Mouse (Mus musculus): ENCODE measurements around the gene Aqp6. TPM values are rescaled to one million over a fixed set of nuclear protein-coding genes. Genes with fewer than 3 reads are reported as not detected.

The Aqp6 gene
- polyA plus RNA-seq, 1 experiment from 2014 or later: not detected

DNA sequence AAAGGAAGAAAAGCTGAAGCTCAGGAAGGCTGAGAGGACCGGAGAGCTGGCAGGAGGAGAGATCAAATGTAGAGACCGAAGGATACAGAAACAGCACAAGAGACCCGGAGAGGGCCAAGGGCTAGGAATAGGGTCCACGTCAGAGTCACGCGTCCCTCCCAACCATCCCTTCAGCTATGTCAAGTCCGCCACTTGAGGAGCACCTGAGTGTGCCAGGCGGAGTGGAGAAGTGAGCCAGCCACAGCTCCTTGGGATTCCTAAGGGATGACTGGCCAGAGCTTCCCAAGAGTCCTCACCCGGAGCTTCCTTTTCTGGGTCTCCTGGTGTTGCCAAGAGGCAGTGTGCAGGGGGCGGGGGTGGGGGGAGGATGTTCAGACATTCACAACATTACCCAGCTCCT, 6.2 kb upstream of the Aqp6 start:
- Histone ChIP-seq H3K27me3 (replicated peaks; ENCODE audit: insufficient read depth, low read length) (peaks cover 30% of the 10 kb centered on the region; the same call in 1 of the 2 replicates), H3K9me3 (ENCODE audit: low read length) (no peaks in the 10 kb centered on the region), H3K36me3 (ENCODE audit: insufficient read depth, low read length) (no peaks in the 10 kb centered on the region), H3K4me3 (ENCODE audit: low read depth, low read length) (no peak overlapping the region), H3K27ac (ENCODE audit: low read length) (peak overlapping the region; percentile 72), H3K4me2 (replicated peaks; ENCODE audit: low read depth, low read length) (peak overlapping the region; percentile 61; the same call in 1 of the 2 replicates), H3K9ac (replicated peaks; ENCODE audit: low read depth) (no peak overlapping the region), H3K4me1 (ENCODE audit: insufficient read depth, low read depth, low read length) (no peaks in the 10 kb centered on the region; the same call in 1 of the 2 replicates)
- peak; percentile 79 for ATAC-seq
- peak; percentile 94 for DNase-seq (ENCODE audit: low spot score)
- 48% methylated on average over 9 of the region's 10 CpGs for WGBS
- TF ChIP-seq EP300 (IDR thresholded peaks at IDR 0.05) (peak; percentile 96), CTCF (IDR thresholded peaks at IDR 0.05) (no peak)

DNA sequence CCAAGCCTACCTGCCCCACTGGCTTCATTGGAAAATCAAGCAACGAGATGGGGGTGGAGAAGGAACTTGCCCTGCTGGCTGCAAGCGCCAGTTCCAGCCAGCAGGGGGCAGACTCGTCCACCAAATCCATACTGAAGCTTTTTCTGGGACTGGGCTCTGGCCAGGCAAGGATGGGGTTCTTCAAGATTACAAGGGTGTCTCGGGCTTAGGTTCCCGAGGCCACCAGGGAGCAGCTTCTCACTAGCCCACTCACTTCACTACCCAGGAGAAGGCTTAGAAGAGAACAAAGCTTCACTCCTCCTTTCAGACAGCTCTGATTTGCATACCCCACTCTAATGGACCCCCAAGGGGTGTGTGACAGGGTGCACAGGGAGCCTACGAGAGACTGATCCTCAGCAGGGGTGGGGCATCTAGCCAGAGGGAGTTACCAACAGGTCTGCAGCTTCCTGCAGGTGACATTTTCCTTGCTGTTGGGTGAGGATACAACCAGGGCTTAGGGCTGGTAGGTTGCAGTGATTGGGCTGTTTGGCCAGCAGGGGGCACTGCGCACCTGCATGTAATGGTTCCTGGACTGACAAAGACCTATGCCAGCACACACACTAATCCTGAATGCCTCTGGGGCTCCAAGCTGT, 5.0 kb upstream of the Aqp6 start:
- Histone ChIP-seq H3K9ac (replicated peaks; ENCODE audit: low read depth) (no peak overlapping the region), H3K27me3 (replicated peaks; ENCODE audit: insufficient read depth, low read length) (peaks cover 22% of the 10 kb centered on the region; the same call in 1 of the 2 replicates), H3K4me3 (ENCODE audit: low read depth, low read length) (no peak overlapping the region), H3K4me2 (replicated peaks; ENCODE audit: low read depth, low read length) (no peak overlapping the region), H3K27ac (ENCODE audit: low read length) (peak overlapping the region; percentile 64; the same call in 1 of the 2 replicates), H3K36me3 (ENCODE audit: insufficient read depth, low read length) (no peaks in the 10 kb centered on the region), H3K9me3 (ENCODE audit: low read length) (no peaks in the 10 kb centered on the region), H3K4me1 (ENCODE audit: insufficient read depth, low read depth, low read length) (no peaks in the 10 kb centered on the region; the same call in 1 of the 2 replicates)
- peak; percentile 89 for TF ChIP-seq CTCF (IDR thresholded peaks at IDR 0.05)
- no peak for TF ChIP-seq EP300 (IDR thresholded peaks at IDR 0.05)
- ATAC-seq: peak; percentile 65
- whole genome bisulfite sequencing: 8% methylated on average over 7 of the region's 7 CpGs
- DNase-seq (ENCODE audit: low spot score): peak; percentile 91

DNA sequence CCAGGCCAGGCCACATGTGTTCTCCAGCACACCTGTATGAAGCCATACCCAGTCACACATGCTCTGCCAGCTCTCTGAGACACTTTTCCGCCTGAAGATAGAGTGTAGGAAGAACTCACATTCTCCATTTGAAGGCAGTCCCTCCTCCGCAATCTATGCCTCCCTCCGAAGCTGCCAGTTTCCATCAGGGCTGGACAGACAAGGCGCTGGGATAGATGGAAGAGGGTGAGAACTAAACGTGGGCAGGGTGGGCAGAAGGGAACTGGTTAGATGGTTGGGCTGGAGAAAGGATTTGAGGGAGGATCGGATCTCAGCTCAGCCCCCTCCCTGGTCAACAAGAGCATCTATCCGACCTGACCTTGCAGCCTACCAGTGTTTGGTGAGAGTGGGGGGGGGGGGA, 4.4 kb upstream of the Aqp6 start:
- no peak overlapping the region for H3K4me2 ChIP-seq (replicated peaks; ENCODE audit: low read depth, low read length)
- no peak for DNase-seq (ENCODE audit: low spot score)
- no peaks in the 10 kb centered on the region; the same call in 1 of the 2 replicates for H3K4me1 ChIP-seq (ENCODE audit: insufficient read depth, low read depth, low read length)
- no peak for TF ChIP-seq CTCF (IDR thresholded peaks at IDR 0.05)
- no peaks in the 10 kb centered on the region for H3K36me3 ChIP-seq (ENCODE audit: insufficient read depth, low read length)
- peaks cover 17% of the 10 kb centered on the region; the same call in 1 of the 2 replicates for H3K27me3 ChIP-seq (replicated peaks; ENCODE audit: insufficient read depth, low read length)
- no peak overlapping the region for H3K9ac ChIP-seq (replicated peaks; ENCODE audit: low read depth)
- no peak overlapping the region for H3K27ac ChIP-seq (ENCODE audit: low read length)
- no peaks in the 10 kb centered on the region for H3K9me3 ChIP-seq (ENCODE audit: low read length)
- H3K4me3 ChIP-seq (ENCODE audit: low read depth, low read length): no peak overlapping the region
- 51% methylated on average over 7 of the region's 7 CpGs for WGBS
- no peak for ATAC-seq

DNA sequence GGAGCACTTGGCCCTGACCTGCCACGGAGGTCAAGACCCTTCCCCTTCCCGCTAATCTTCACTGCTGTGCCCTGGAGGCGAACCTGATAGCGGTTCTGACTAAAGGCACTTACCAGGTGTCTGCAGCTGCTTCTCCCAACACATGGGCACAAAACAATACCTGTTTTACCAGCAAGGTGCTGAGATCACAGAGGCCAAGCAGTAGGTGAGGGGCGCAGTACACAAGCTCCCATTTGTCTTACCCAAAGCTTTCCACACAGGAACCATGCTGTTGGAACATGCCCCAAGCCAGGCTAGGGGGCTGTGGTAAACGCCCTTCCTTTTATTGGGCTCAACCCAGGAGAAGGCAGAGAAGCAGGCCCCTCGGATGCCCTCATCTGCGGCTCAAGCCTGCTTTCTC, 3.6 kb upstream of the Aqp6 start:
- no peaks in the 10 kb centered on the region for H3K36me3 ChIP-seq (ENCODE audit: insufficient read depth, low read length)
- no peak for ATAC-seq
- no peak for DNase-seq (ENCODE audit: low spot score)
- H3K4me3 ChIP-seq (ENCODE audit: low read depth, low read length): no peak overlapping the region
- no peaks in the 10 kb centered on the region for H3K9me3 ChIP-seq (ENCODE audit: low read length)
- H3K4me1 ChIP-seq (ENCODE audit: insufficient read depth, low read depth, low read length): no peaks in the 10 kb centered on the region; the same call in 1 of the 2 replicates
- WGBS: 60% methylated on average over 8 of the region's 8 CpGs
- no peak overlapping the region for H3K4me2 ChIP-seq (replicated peaks; ENCODE audit: low read depth, low read length)
- H3K9ac ChIP-seq (replicated peaks; ENCODE audit: low read depth): no peak overlapping the region
- TF ChIP-seq CTCF (IDR thresholded peaks at IDR 0.05) (no peak), EP300 (IDR thresholded peaks at IDR 0.05) (no peak)
- no peak overlapping the region for H3K27ac ChIP-seq (ENCODE audit: low read length)
- H3K27me3 ChIP-seq (replicated peaks; ENCODE audit: insufficient read depth, low read length): 0 out of 2 replicates have a peak, but pooled peaks cover 16% of the 10 kb centered on the region

DNA sequence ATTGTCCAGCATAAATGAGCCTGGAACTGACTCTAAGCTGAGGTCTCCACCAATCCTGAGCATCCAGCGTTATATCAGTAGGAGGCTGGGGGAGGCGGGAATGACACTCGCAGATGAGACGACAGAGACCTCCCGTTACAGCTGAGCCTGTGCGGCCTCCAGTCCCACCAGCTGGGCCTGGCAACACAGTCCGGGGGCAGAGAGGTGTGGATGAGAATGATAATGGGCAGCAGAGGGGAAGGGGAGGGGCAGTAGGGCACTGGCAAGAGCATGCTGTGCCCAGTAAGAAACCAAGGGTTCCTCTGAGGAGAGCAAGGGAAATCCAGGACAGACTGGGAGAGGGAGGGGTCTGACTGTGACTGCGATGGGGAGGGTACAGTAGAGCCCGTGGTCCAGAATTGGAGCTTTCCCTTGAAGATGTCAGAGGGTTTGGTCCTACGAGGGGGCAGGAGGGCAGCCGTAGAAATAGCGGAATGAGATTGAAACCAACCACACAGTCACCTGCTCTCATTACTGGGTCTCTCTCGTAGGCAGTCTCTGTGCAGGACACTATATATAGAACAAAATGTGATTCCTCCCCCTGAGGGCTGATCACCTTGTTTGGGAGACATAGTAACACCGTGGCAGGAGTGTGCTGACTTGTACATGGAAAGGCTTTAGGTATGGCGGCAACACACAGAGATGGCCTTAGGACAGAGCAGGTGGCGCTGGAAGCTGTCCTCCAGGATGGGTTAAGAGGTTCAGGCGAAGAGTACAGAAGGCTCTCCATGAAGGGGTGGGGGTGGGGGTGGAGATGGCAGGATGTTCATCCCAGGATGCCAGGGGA, 1.7 kb upstream of the Aqp6 start:
- Histone ChIP-seq H3K9me3 (ENCODE audit: low read length) (no peaks in the 10 kb centered on the region), H3K4me2 (replicated peaks; ENCODE audit: low read depth, low read length) (no peak overlapping the region), H3K9ac (replicated peaks; ENCODE audit: low read depth) (no peak overlapping the region), H3K4me1 (ENCODE audit: insufficient read depth, low read depth, low read length) (no peaks in the 10 kb centered on the region; the same call in 1 of the 2 replicates), H3K4me3 (ENCODE audit: low read depth, low read length) (no peak overlapping the region), H3K27ac (ENCODE audit: low read length) (no peak overlapping the region), H3K27me3 (replicated peaks; ENCODE audit: insufficient read depth, low read length) (0 out of 2 replicates have a peak, but pooled peaks cover 12% of the 10 kb centered on the region), H3K36me3 (ENCODE audit: insufficient read depth, low read length) (no peaks in the 10 kb centered on the region)
- WGBS: 55% methylated on average over 17 of the region's 17 CpGs
- ATAC-seq (no peak), DNase-seq (ENCODE audit: low spot score) (no peak)
- no peak for TF ChIP-seq EP300 (IDR thresholded peaks at IDR 0.05)
- TF ChIP-seq CTCF (IDR thresholded peaks at IDR 0.05): no peak

DNA sequence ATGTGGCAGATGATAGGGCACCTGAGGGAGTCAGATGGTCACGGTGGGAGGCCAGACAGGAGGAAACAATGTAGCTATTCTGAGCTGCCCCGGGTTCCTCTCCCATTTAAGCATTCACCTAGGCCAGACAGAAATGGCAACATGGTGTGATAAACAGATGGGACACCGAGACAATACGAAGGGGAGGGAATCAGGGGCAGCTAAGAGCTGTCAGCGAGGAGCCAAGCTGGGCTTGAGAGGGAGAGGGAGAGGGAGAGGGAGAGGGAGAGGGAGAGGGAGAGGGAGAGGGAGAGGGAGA, 572 bp downstream of the Aqp6 start:
- Histone ChIP-seq H3K27ac (ENCODE audit: low read length) (no peak overlapping the region), H3K27me3 (replicated peaks; ENCODE audit: insufficient read depth, low read length) (0 out of 2 replicates have a peak, but pooled peaks cover 8% of the 10 kb centered on the region), H3K9ac (replicated peaks; ENCODE audit: low read depth) (no peak overlapping the region), H3K4me2 (replicated peaks; ENCODE audit: low read depth, low read length) (no peak overlapping the region), H3K9me3 (ENCODE audit: low read length) (no peaks in the 10 kb centered on the region), H3K4me3 (ENCODE audit: low read depth, low read length) (no peak overlapping the region), H3K36me3 (ENCODE audit: insufficient read depth, low read length) (no peaks in the 10 kb centered on the region), H3K4me1 (ENCODE audit: insufficient read depth, low read depth, low read length) (no peaks in the 10 kb centered on the region)
- 46% methylated on average over 5 of the region's 5 CpGs for WGBS
- DNase-seq (ENCODE audit: low spot score) (no peak), ATAC-seq (no peak)
- TF ChIP-seq CTCF (IDR thresholded peaks at IDR 0.05) (no peak), EP300 (IDR thresholded peaks at IDR 0.05) (no peak)

Measured in lung, postnatal 0 days (tissue).